Mouse (Mus musculus): Measurements from ENCODE around the gene Rftn1. TPM values are rescaled to one million over a fixed set of nuclear protein-coding genes. Genes with fewer than 3 reads are reported as not detected.

Gene Rftn1
- polyA plus RNA-seq (2014; fragmentation: Nextera tagmentation; extraction: Ambion mirVana) = 12.8 and 13.6 TPM in 2 replicates

GRCm38 (mm10) chr17:50190131-50191015, at the start of gene Rftn1:
Rftn1 (minus strand) TSS chr17:50190674.
- peak; percentile 50 for ATAC-seq (ENCODE audit: low FRiP score, low TSS enrichment)
- peak; percentile 60 for DNase-seq
- H3K36me3 ChIP-seq (ENCODE audit: control insufficient read depth, insufficient read depth, low read length) = no peaks in the 10 kb centered on the region
- H3K9me3 ChIP-seq (ENCODE audit: control insufficient read depth, low read length) = no peaks in the 10 kb centered on the region
- H3K27me3 ChIP-seq (ENCODE audit: control insufficient read depth, insufficient read depth, low read length) = peaks cover 33% of the 10 kb centered on the region
- 1% methylated on average over 79 of the region's 79 CpGs for WGBS
- peak within 1 kb of the TSS; percentile 60 for H3K4me3 ChIP-seq (replicated peaks; ENCODE audit: low read depth, low read length)
- peak within 1 kb of the TSS; percentile 62 for H3K9ac ChIP-seq (replicated peaks; ENCODE audit: low read length)
- peak within 1 kb of the TSS; percentile 99 for H3K4me2 ChIP-seq (ENCODE audit: low read length)
- H3K27ac ChIP-seq (replicated peaks; ENCODE audit: low read depth, low read length) = no peak within 1 kb of the TSS
- H3K4me1 ChIP-seq (ENCODE audit: control insufficient read depth, insufficient read depth, low read length) = peaks cover 21% of the 10 kb centered on the region; the same call in 1 of the 2 replicates

GRCm38 (mm10) chr17:50237818-50238610, 47.5 kb upstream of the Rftn1 start:
- WGBS = 69% methylated on average over 11 of the region's 11 CpGs
- Histone ChIP-seq H3K4me1 (ENCODE audit: control insufficient read depth, insufficient read depth, low read length) (peaks cover 12% of the 10 kb centered on the region; the same call in 1 of the 2 replicates), H3K9ac (replicated peaks; ENCODE audit: low read length) (no peak overlapping the region), H3K4me3 (replicated peaks; ENCODE audit: low read depth, low read length) (no peak overlapping the region), H3K9me3 (ENCODE audit: control insufficient read depth, low read length) (no peaks in the 10 kb centered on the region), H3K27me3 (ENCODE audit: control insufficient read depth, insufficient read depth, low read length) (no peaks in the 10 kb centered on the region), H3K4me2 (ENCODE audit: low read length) (no peak overlapping the region), H3K36me3 (ENCODE audit: control insufficient read depth, insufficient read depth, low read length) (no peaks in the 10 kb centered on the region), H3K27ac (replicated peaks; ENCODE audit: low read depth, low read length) (no peak overlapping the region)
- ATAC-seq (ENCODE audit: low FRiP score, low TSS enrichment) (no peak), DNase-seq (no peak)

- Histone ChIP-seq H3K27ac (replicated peaks; ENCODE audit: low read depth, low read length) (peak overlapping the region; percentile 85), H3K4me3 (replicated peaks; ENCODE audit: low read depth, low read length) (no peak overlapping the region), H3K36me3 (ENCODE audit: control insufficient read depth, insufficient read depth, low read length) (no peaks in the 10 kb centered on the region), H3K4me1 (ENCODE audit: control insufficient read depth, insufficient read depth, low read length) (peaks cover 12% of the 10 kb centered on the region; the same call in 1 of the 2 replicates), H3K27me3 (ENCODE audit: control insufficient read depth, insufficient read depth, low read length) (no peaks in the 10 kb centered on the region), H3K9me3 (ENCODE audit: control insufficient read depth, low read length) (no peaks in the 10 kb centered on the region), H3K4me2 (ENCODE audit: low read length) (peak overlapping the region; percentile 29), H3K9ac (replicated peaks; ENCODE audit: low read length) (peak overlapping the region; percentile 45; the same call in 1 of the 2 replicates)
- WGBS = 6% methylated on average over 8 of the region's 8 CpGs
- ATAC-seq (ENCODE audit: low FRiP score, low TSS enrichment) = peak; percentile 87
- DNase-seq = peak; percentile 91
Observed at GRCm38 (mm10) chr17:50237436-50237709, 46.9 kb upstream of the Rftn1 start.

- ATAC-seq (ENCODE audit: low FRiP score, low TSS enrichment) (peak; percentile 84), DNase-seq (peak; percentile 77)
- Histone ChIP-seq H3K4me3 (replicated peaks; ENCODE audit: low read depth, low read length) (no peak overlapping the region), H3K4me1 (ENCODE audit: control insufficient read depth, insufficient read depth, low read length) (peaks cover 12% of the 10 kb centered on the region; the same call in 1 of the 2 replicates), H3K9ac (replicated peaks; ENCODE audit: low read length) (peak overlapping the region; percentile 45), H3K27ac (replicated peaks; ENCODE audit: low read depth, low read length) (peak overlapping the region; percentile 85), H3K27me3 (ENCODE audit: control insufficient read depth, insufficient read depth, low read length) (no peaks in the 10 kb centered on the region), H3K9me3 (ENCODE audit: control insufficient read depth, low read length) (no peaks in the 10 kb centered on the region), H3K36me3 (ENCODE audit: control insufficient read depth, insufficient read depth, low read length) (no peaks in the 10 kb centered on the region), H3K4me2 (ENCODE audit: low read length) (peak overlapping the region; percentile 29)
- 12% methylated on average over 9 of the region's 9 CpGs for WGBS
Observed at GRCm38 (mm10) chr17:50236702-50237435, 46.4 kb upstream of the Rftn1 start.

- H3K27ac ChIP-seq (replicated peaks; ENCODE audit: low read depth, low read length) = peak overlapping the region; percentile 85
- DNase-seq = peak; percentile 47
- ATAC-seq (ENCODE audit: low FRiP score, low TSS enrichment) = peak; percentile 24; the same call in 1 of the 2 replicates
Observed at GRCm38 (mm10) chr17:50235943-50236701, 45.6 kb upstream of the Rftn1 start.

GRCm38 (mm10) chr17:50233956-50234355, 43.5 kb upstream of the Rftn1 start:
- no peaks in the 10 kb centered on the region for H3K36me3 ChIP-seq (ENCODE audit: control insufficient read depth, insufficient read depth, low read length)
- H3K4me3 ChIP-seq (replicated peaks; ENCODE audit: low read depth, low read length) = no peak overlapping the region
- no peaks in the 10 kb centered on the region for H3K9me3 ChIP-seq (ENCODE audit: control insufficient read depth, low read length)
- no peak overlapping the region for H3K4me2 ChIP-seq (ENCODE audit: low read length)
- H3K9ac ChIP-seq (replicated peaks; ENCODE audit: low read length) = no peak overlapping the region
- no peaks in the 10 kb centered on the region for H3K27me3 ChIP-seq (ENCODE audit: control insufficient read depth, insufficient read depth, low read length)
- 90% methylated on average over 5 of the region's 5 CpGs for WGBS
- H3K4me1 ChIP-seq (ENCODE audit: control insufficient read depth, insufficient read depth, low read length) = peaks cover 12% of the 10 kb centered on the region; the same call in 1 of the 2 replicates
- ATAC-seq (ENCODE audit: low FRiP score, low TSS enrichment) = no peak
- no peak overlapping the region for H3K27ac ChIP-seq (replicated peaks; ENCODE audit: low read depth, low read length)
- no peak for DNase-seq

More at GRCm38 (mm10) chr17:50235943-50236701, 45.6 kb upstream of the Rftn1 start:
- H3K9me3 ChIP-seq (ENCODE audit: control insufficient read depth, low read length) = no peaks in the 10 kb centered on the region
- peaks cover 12% of the 10 kb centered on the region; the same call in 1 of the 2 replicates for H3K4me1 ChIP-seq (ENCODE audit: control insufficient read depth, insufficient read depth, low read length)
- no peaks in the 10 kb centered on the region for H3K36me3 ChIP-seq (ENCODE audit: control insufficient read depth, insufficient read depth, low read length)
- H3K4me3 ChIP-seq (replicated peaks; ENCODE audit: low read depth, low read length) = no peak overlapping the region
- no peak overlapping the region for H3K4me2 ChIP-seq (ENCODE audit: low read length)
- whole genome bisulfite sequencing = 31% methylated on average over 13 of the region's 13 CpGs
- no peak overlapping the region for H3K9ac ChIP-seq (replicated peaks; ENCODE audit: low read length)
- H3K27me3 ChIP-seq (ENCODE audit: control insufficient read depth, insufficient read depth, low read length) = no peaks in the 10 kb centered on the region

GRCm38 (mm10) chr17:50232821-50233220, 42.3 kb upstream of the Rftn1 start:
- peaks cover 12% of the 10 kb centered on the region; the same call in 1 of the 2 replicates for H3K4me1 ChIP-seq (ENCODE audit: control insufficient read depth, insufficient read depth, low read length)
- WGBS = 89% methylated on average over 11 of the region's 11 CpGs
- ATAC-seq (ENCODE audit: low FRiP score, low TSS enrichment) (no peak), DNase-seq (no peak)
- no peak overlapping the region for H3K9ac ChIP-seq (replicated peaks; ENCODE audit: low read length)
- H3K9me3 ChIP-seq (ENCODE audit: control insufficient read depth, low read length) = no peaks in the 10 kb centered on the region
- H3K27ac ChIP-seq (replicated peaks; ENCODE audit: low read depth, low read length) = no peak overlapping the region
- no peaks in the 10 kb centered on the region for H3K36me3 ChIP-seq (ENCODE audit: control insufficient read depth, insufficient read depth, low read length)
- H3K27me3 ChIP-seq (ENCODE audit: control insufficient read depth, insufficient read depth, low read length) = no peaks in the 10 kb centered on the region
- H3K4me2 ChIP-seq (ENCODE audit: low read length) = no peak overlapping the region
- no peak overlapping the region for H3K4me3 ChIP-seq (replicated peaks; ENCODE audit: low read depth, low read length)
